In the genomic region with DNA sequence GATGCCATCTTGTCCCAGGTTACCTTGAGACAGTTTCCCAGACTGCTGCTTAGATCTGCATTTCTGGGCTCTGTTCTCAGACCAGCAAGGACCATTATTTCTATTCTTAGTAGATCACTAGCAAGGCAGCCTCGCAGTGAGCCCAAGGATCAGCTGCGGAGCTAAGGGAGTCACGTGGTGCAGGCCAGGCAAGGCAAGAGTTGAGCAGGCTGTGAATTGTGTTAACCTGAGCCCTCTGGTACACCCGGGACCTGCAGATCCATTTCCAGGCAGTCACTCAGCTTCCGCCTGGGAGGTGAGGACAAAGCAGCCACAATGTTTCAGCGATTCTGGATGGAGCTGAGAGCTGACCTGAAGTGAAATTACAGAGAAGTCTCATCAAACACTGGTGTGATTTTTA, we compare ENCODE assay signal across 10 mouse cellular contexts.
DNase-seq lines count a peak whose midpoint lies in the region; ATAC-seq and TF ChIP-seq lines count a peak whose summit lies in the region.
"Had no signal": no experiment of that assay in that cellular context is flagged by ENCODE, and none has a peak within 500 bp of the region (broad histone marks: within the 10 kb centered on the region; RNA-seq: fewer than 3 reads in every experiment).

No protein-coding gene starts in this region.

- H3K4me3 ChIP-seq in lung, embryonic 14.5 days (ENCODE audit: low read depth, low read length): no peak overlapping the region
- H3K4me3 ChIP-seq in embryonic facial prominence, embryonic 12.5 days: no peak overlapping the region
- no peak overlapping the region for H3K4me3 ChIP-seq in limb, embryonic 11.5 days (ENCODE audit: low read depth, low read length)

- no peak overlapping the region for H3K4me2 ChIP-seq in lung, embryonic 14.5 days
- no peak overlapping the region for H3K4me2 ChIP-seq in embryonic facial prominence, embryonic 12.5 days (replicated peaks)
- no peak overlapping the region for H3K4me2 ChIP-seq in limb, embryonic 11.5 days (ENCODE audit: low read depth, severe bottlenecking)

- H3K4me1 ChIP-seq in lung, embryonic 14.5 days (ENCODE audit: insufficient read depth): no peaks in the 10 kb centered on the region
- peaks cover 10% of the 10 kb centered on the region for H3K4me1 ChIP-seq in embryonic facial prominence, embryonic 12.5 days
- H3K4me1 ChIP-seq in limb, embryonic 11.5 days (ENCODE audit: control insufficient read depth, insufficient read depth, low read length): peaks cover 9% of the 10 kb centered on the region

- no peaks in the 10 kb centered on the region for H3K27me3 ChIP-seq in lung, embryonic 14.5 days (ENCODE audit: insufficient read depth, low read length)
- H3K27me3 ChIP-seq in embryonic facial prominence, embryonic 12.5 days: no peaks in the 10 kb centered on the region
- H3K27me3 ChIP-seq in limb, embryonic 11.5 days (ENCODE audit: control insufficient read depth, insufficient read depth, low read length): no peaks in the 10 kb centered on the region

- H3K27ac ChIP-seq in lung, embryonic 14.5 days (ENCODE audit: low read depth): no peak overlapping the region
- H3K27ac ChIP-seq in embryonic facial prominence, embryonic 12.5 days: no peak overlapping the region; the same call in 1 of the 2 replicates
- H3K27ac ChIP-seq in limb, embryonic 11.5 days (replicated peaks; ENCODE audit: low read depth, low read length): no peak overlapping the region

- no peak for ATAC-seq in lung, embryonic 14.5 days (ENCODE audit: insufficient read depth)
- peak; percentile 64; the same call in 1 of the 2 replicates for ATAC-seq in embryonic facial prominence, embryonic 12.5 days (ENCODE audit: insufficient number of reproducible peaks, insufficient read depth, low FRiP score, low TSS enrichment)
- ATAC-seq in limb, embryonic 11.5 days (ENCODE audit: insufficient number of reproducible peaks, low FRiP score, low TSS enrichment, low read depth): peak; percentile 62; the same call in 1 of the 2 replicates
- ATAC-seq in megakaryocyte-erythroid progenitor cell, adult 5-6 weeks (replicated peaks; ENCODE audit: low FRiP score, low TSS enrichment, poor library complexity, severe bottlenecking): no peak

- no peak overlapping the region for H3K9ac ChIP-seq in lung, embryonic 14.5 days
- no peak overlapping the region for H3K9ac ChIP-seq in embryonic facial prominence, embryonic 12.5 days
- H3K9ac ChIP-seq in limb, embryonic 11.5 days (ENCODE audit: low read length): no peak overlapping the region

- no peaks in the 10 kb centered on the region for H3K36me3 ChIP-seq in lung, embryonic 14.5 days (ENCODE audit: insufficient read depth)
- H3K36me3 ChIP-seq in embryonic facial prominence, embryonic 12.5 days: no peaks in the 10 kb centered on the region
- H3K36me3 ChIP-seq in limb, embryonic 11.5 days (ENCODE audit: control insufficient read depth, insufficient read depth, low read length): no peaks in the 10 kb centered on the region

- DNase-seq in lung, embryonic 14.5 days: peak; percentile 9
- DNase-seq in lung, postnatal 25 days (ENCODE audit: low spot score): no peak
- peak; percentile 50 for DNase-seq in limb, embryonic 11.5 days (ENCODE audit: low spot score)
- peak; percentile 47 for DNase-seq in skeletal muscle tissue, adult 2 months (ENCODE audit: low read depth, low spot score)
- no peak for DNase-seq in urinary bladder, postnatal 4 days (ENCODE audit: low spot score in 2 of 2)
- DNase-seq: adrenal gland, postnatal 36 days; gastrocnemius, postnatal 14 days; lung, postnatal 36 days had no signal

- H3K9me3 ChIP-seq in lung, embryonic 14.5 days (ENCODE audit: low read depth, low read length): no peaks in the 10 kb centered on the region
- H3K9me3 ChIP-seq in embryonic facial prominence, embryonic 12.5 days: no peaks in the 10 kb centered on the region
- H3K9me3 ChIP-seq in limb, embryonic 11.5 days (ENCODE audit: control insufficient read depth, low read length): no peaks in the 10 kb centered on the region

- no peak for TF ChIP-seq CTCF in lung, embryonic 14.5 days (IDR thresholded peaks at IDR 0.05; ENCODE audit: low read depth)

- 17% methylated on average over 6 of the region's 6 CpGs for WGBS in lung, embryonic 14.5 days
- 13% methylated on average over 6 of the region's 6 CpGs for WGBS in embryonic facial prominence, embryonic 12.5 days
- 8% methylated on average over 6 of the region's 6 CpGs for WGBS in limb, embryonic 11.5 days

Comparison
In these comparisons a context has a peak if more than half of its experiments do, and no peak if none do; other contexts are left out.
1. DNase-seq: peak in lung, embryonic 14.5 days (single experiment), limb, embryonic 11.5 days (single experiment) and skeletal muscle tissue, adult 2 months (single experiment); none in lung, postnatal 25 days (single experiment) and urinary bladder, postnatal 4 days (0 of 2).
2. ATAC-seq: peak in embryonic facial prominence, embryonic 12.5 days (single experiment) and limb, embryonic 11.5 days (single experiment); none in lung, embryonic 14.5 days (single experiment) and megakaryocyte-erythroid progenitor cell, adult 5-6 weeks (single experiment).